Mouse (Mus musculus): ENCODE data around the gene Gm17349. TPM values are rescaled to one million over a fixed set of nuclear protein-coding genes. Genes with fewer than 3 reads are reported as not detected.

The Gm17349 gene
- total and polyA plus RNA-seq, 3 experiments: 0.98 to 2.3 TPM; not detected in 1

- peaks cover 80% of the 10 kb centered on the region for H3K4me1 ChIP-seq (ENCODE audit: insufficient read depth, low read depth, low read length)
- peaks cover 19% of the 10 kb centered on the region for H3K27me3 ChIP-seq (ENCODE audit: insufficient read depth, low read length)
Measured at GRCm38 (mm10) chr15:99662371-99662770, 42.9 kb downstream of the Gm17349 start.

GRCm38 (mm10) chr15:99661121-99661830 lies 44.0 kb downstream of the Gm17349 start:
- ATAC-seq (ENCODE audit: extremely low read depth, insufficient number of reproducible peaks, low FRiP score, poor library complexity, severe bottlenecking): no peak
- peaks cover 2% of the 10 kb centered on the region; the same call in 1 of the 2 replicates for H3K9me3 ChIP-seq (replicated peaks)

More at GRCm38 (mm10) chr15:99662371-99662770, 42.9 kb downstream of the Gm17349 start:
- H3K4me3 ChIP-seq (ENCODE audit: low read depth, low read length): no peak overlapping the region
- H3K36me3 ChIP-seq (replicated peaks): no peaks in the 10 kb centered on the region
- no peak for TF ChIP-seq POLR2AphosphoS5 (IDR thresholded peaks at IDR 0.05; ENCODE audit: insufficient replicate concordance, low read depth, low read length)
- TF ChIP-seq TAL1 (conservative IDR thresholded peaks at IDR 0.05; ENCODE audit: low read depth, low read length): peak; percentile 85
- DNase-seq (ENCODE audit: low spot score) (peak; percentile 61), ATAC-seq (ENCODE audit: extremely low read depth, insufficient number of reproducible peaks, low FRiP score, poor library complexity, severe bottlenecking) (peak; percentile 43)
- peaks cover 5% of the 10 kb centered on the region for H3K9me3 ChIP-seq (replicated peaks)

DNA sequence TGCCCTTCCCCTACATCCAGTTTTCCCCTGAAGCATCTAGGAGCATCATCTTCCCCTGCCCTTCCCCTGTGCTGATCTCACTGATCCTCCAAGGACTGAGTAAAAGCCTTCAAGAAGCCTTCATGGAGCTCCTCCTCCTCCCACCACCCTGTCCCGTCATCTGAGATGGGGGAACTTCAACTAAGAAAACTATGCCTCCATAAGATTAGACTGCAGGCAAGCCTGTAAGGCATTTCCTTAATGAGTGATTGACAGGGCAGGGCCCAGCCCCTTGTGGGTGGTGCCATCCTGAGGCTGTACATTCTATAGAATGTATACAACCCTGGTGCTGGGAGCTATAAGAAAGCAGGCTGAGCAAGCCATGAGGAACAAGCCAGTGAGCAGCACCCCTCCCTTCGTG lies 46.9 kb downstream of the Gm17349 start:
- DNase-seq (ENCODE audit: low spot score) (no peak), ATAC-seq (ENCODE audit: extremely low read depth, insufficient number of reproducible peaks, low FRiP score, poor library complexity, severe bottlenecking) (no peak)
- no peak overlapping the region for H3K4me3 ChIP-seq (ENCODE audit: low read depth, low read length)
- H3K4me1 ChIP-seq (ENCODE audit: insufficient read depth, low read depth, low read length): peaks cover 82% of the 10 kb centered on the region
- H3K36me3 ChIP-seq (replicated peaks): no peaks in the 10 kb centered on the region
- no peak for TF ChIP-seq CTCF (IDR thresholded peaks at IDR 0.05; ENCODE audit: low read depth, low read length)
- no peak for TF ChIP-seq TAL1 (conservative IDR thresholded peaks at IDR 0.05; ENCODE audit: low read depth, low read length)
- TF ChIP-seq GATA2 (IDR thresholded peaks at IDR 0.05; ENCODE audit: borderline replicate concordance, low read depth, low read length): no peak
- no peak for TF ChIP-seq POLR2AphosphoS5 (IDR thresholded peaks at IDR 0.05; ENCODE audit: insufficient replicate concordance, low read depth, low read length)
- no peak for TF ChIP-seq GATA1 (IDR thresholded peaks at IDR 0.05; ENCODE audit: borderline replicate concordance, low read length)
- H3K27me3 ChIP-seq (ENCODE audit: insufficient read depth, low read length): peaks cover 17% of the 10 kb centered on the region; the same call in 1 of the 2 replicates
- H3K9me3 ChIP-seq (replicated peaks): peaks cover 2% of the 10 kb centered on the region; the same call in 1 of the 2 replicates

More at GRCm38 (mm10) chr15:99661121-99661830, 44.0 kb downstream of the Gm17349 start:
- Histone ChIP-seq H3K4me1 (ENCODE audit: insufficient read depth, low read depth, low read length) (peaks cover 78% of the 10 kb centered on the region), H3K36me3 (replicated peaks) (no peaks in the 10 kb centered on the region), H3K4me3 (ENCODE audit: low read depth, low read length) (no peak overlapping the region; the same call in 1 of the 2 replicates), H3K27me3 (ENCODE audit: insufficient read depth, low read length) (peaks cover 10% of the 10 kb centered on the region)
- TF ChIP-seq GATA2 (IDR thresholded peaks at IDR 0.05; ENCODE audit: borderline replicate concordance, low read depth, low read length) (no peak), TAL1 (conservative IDR thresholded peaks at IDR 0.05; ENCODE audit: low read depth, low read length) (no peak), GATA1 (IDR thresholded peaks at IDR 0.05; ENCODE audit: borderline replicate concordance, low read length) (no peak), CTCF (IDR thresholded peaks at IDR 0.05; ENCODE audit: low read depth, low read length) (no peak), POLR2AphosphoS5 (IDR thresholded peaks at IDR 0.05; ENCODE audit: insufficient replicate concordance, low read depth, low read length) (no peak)
- no peak for DNase-seq (ENCODE audit: low spot score)

DNA sequence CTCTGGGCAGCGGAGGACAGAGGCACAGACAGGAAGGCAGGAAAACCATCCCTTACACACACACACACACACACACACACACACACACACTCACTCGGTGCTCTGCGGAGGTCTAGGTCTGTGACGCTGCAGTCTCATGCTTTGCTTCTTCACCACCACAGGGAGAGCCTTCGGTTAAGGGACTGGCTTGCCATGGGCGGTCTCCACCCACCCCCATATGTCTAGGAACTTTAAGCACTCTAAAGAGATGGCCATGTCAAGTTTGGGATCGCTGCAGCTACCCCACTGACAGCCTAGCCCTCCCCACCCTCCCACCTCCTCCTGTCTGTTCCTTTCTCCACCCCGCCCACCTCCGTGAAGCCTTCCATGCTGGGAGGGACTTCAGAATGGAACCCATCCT lies 49.3 kb downstream of the Gm17349 start:
- peaks cover 17% of the 10 kb centered on the region; the same call in 1 of the 2 replicates for H3K27me3 ChIP-seq (ENCODE audit: insufficient read depth, low read length)
- no peak for DNase-seq (ENCODE audit: low spot score)
- TF ChIP-seq TAL1 (conservative IDR thresholded peaks at IDR 0.05; ENCODE audit: low read depth, low read length): no peak
- TF ChIP-seq POLR2AphosphoS5 (IDR thresholded peaks at IDR 0.05; ENCODE audit: insufficient replicate concordance, low read depth, low read length): no peak
- no peak for TF ChIP-seq CTCF (IDR thresholded peaks at IDR 0.05; ENCODE audit: low read depth, low read length)
- no peak for TF ChIP-seq GATA2 (IDR thresholded peaks at IDR 0.05; ENCODE audit: borderline replicate concordance, low read depth, low read length)
- TF ChIP-seq GATA1 (IDR thresholded peaks at IDR 0.05; ENCODE audit: borderline replicate concordance, low read length): no peak

GRCm38 (mm10) chr15:99653876-99654275 lies 51.4 kb downstream of the Gm17349 start:
- H3K4me3 ChIP-seq (ENCODE audit: low read depth, low read length): no peak overlapping the region
- TF ChIP-seq CTCF (IDR thresholded peaks at IDR 0.05; ENCODE audit: low read depth, low read length): no peak
- TF ChIP-seq POLR2AphosphoS5 (IDR thresholded peaks at IDR 0.05; ENCODE audit: insufficient replicate concordance, low read depth, low read length): no peak
- TF ChIP-seq GATA2 (IDR thresholded peaks at IDR 0.05; ENCODE audit: borderline replicate concordance, low read depth, low read length): no peak
- no peak for TF ChIP-seq GATA1 (IDR thresholded peaks at IDR 0.05; ENCODE audit: borderline replicate concordance, low read length)
- TF ChIP-seq TAL1 (conservative IDR thresholded peaks at IDR 0.05; ENCODE audit: low read depth, low read length): no peak
- no peak for DNase-seq (ENCODE audit: low spot score)
- peaks cover 2% of the 10 kb centered on the region; the same call in 1 of the 2 replicates for H3K9me3 ChIP-seq (replicated peaks)
- no peak for ATAC-seq (ENCODE audit: extremely low read depth, insufficient number of reproducible peaks, low FRiP score, poor library complexity, severe bottlenecking)
- H3K36me3 ChIP-seq (replicated peaks): peaks cover 12% of the 10 kb centered on the region
- H3K4me1 ChIP-seq (ENCODE audit: insufficient read depth, low read depth, low read length): peaks cover 83% of the 10 kb centered on the region
- peaks cover 17% of the 10 kb centered on the region; the same call in 1 of the 2 replicates for H3K27me3 ChIP-seq (ENCODE audit: insufficient read depth, low read length)

More for the DNA sequence above, 49.3 kb downstream of the Gm17349 start:
- no peak overlapping the region; the same call in 1 of the 2 replicates for H3K4me3 ChIP-seq (ENCODE audit: low read depth, low read length)
- H3K9me3 ChIP-seq (replicated peaks): peaks cover 2% of the 10 kb centered on the region; the same call in 1 of the 2 replicates
- H3K4me1 ChIP-seq (ENCODE audit: insufficient read depth, low read depth, low read length): peaks cover 75% of the 10 kb centered on the region
- no peak for ATAC-seq (ENCODE audit: extremely low read depth, insufficient number of reproducible peaks, low FRiP score, poor library complexity, severe bottlenecking)
- no peaks in the 10 kb centered on the region for H3K36me3 ChIP-seq (replicated peaks)

DNA sequence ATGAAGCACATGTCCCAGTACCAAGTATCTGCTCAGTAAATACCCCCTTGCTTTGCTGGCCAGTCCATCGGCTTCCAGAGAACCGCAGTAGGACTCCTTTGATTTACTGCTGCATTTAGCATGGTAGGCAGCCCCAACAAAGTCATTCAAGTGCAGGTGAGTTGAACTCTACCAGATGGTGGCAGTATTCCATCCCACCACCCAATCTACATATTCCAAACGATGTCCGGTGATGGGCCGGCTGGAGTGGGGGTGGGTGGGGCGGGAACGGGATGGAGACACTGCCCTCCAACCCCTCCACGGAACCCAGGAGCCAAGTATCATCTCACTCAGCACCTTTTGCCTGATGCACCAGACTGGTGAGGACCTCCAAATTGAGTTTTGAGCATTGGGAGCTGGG lies 52.0 kb downstream of the Gm17349 start:
- no peak overlapping the region for H3K4me3 ChIP-seq (ENCODE audit: low read depth, low read length)
- H3K36me3 ChIP-seq (replicated peaks): peaks cover 16% of the 10 kb centered on the region
- DNase-seq (ENCODE audit: low spot score): no peak
- TF ChIP-seq TAL1 (conservative IDR thresholded peaks at IDR 0.05; ENCODE audit: low read depth, low read length): no peak
- TF ChIP-seq POLR2AphosphoS5 (IDR thresholded peaks at IDR 0.05; ENCODE audit: insufficient replicate concordance, low read depth, low read length): no peak
- TF ChIP-seq CTCF (IDR thresholded peaks at IDR 0.05; ENCODE audit: low read depth, low read length): no peak
- TF ChIP-seq GATA2 (IDR thresholded peaks at IDR 0.05; ENCODE audit: borderline replicate concordance, low read depth, low read length): no peak
- TF ChIP-seq GATA1 (IDR thresholded peaks at IDR 0.05; ENCODE audit: borderline replicate concordance, low read length): no peak
- peaks cover 81% of the 10 kb centered on the region for H3K4me1 ChIP-seq (ENCODE audit: insufficient read depth, low read depth, low read length)
- ATAC-seq (ENCODE audit: extremely low read depth, insufficient number of reproducible peaks, low FRiP score, poor library complexity, severe bottlenecking): no peak
- H3K27me3 ChIP-seq (ENCODE audit: insufficient read depth, low read length): peaks cover 17% of the 10 kb centered on the region; the same call in 1 of the 2 replicates
- H3K9me3 ChIP-seq (replicated peaks): no peaks in the 10 kb centered on the region

Other genes with a start within 250 kb of the Gm17349 start
- gene Nckap5l, start 247.7 kb downstream of the Gm17349 start, total RNA-seq (2014; fragmentation: Nextera tagmentation): 16.1 and 18.7 TPM in 2 replicates
- 0.58 and 0.60 TPM in 2 replicates for gene Nckap5l, start 247.7 kb downstream of the Gm17349 start, total RNA-seq (2017)
- gene Nckap5l, start 247.7 kb downstream of the Gm17349 start, polyA plus RNA-seq (2012): 15.2 and 17.2 TPM in 2 replicates
- 10.3 and 13.2 TPM in 2 replicates for gene Bcdin3d, start 230.8 kb downstream of the Gm17349 start, total RNA-seq (2014; fragmentation: Nextera tagmentation)
- 8.6 and 10.8 TPM in 2 replicates for gene Bcdin3d, start 230.8 kb downstream of the Gm17349 start, total RNA-seq (2017)
- 10.0 and 10.5 TPM in 2 replicates for gene Bcdin3d, start 230.8 kb downstream of the Gm17349 start, polyA plus RNA-seq (2012)
- gene Faim2, start 177.3 kb downstream of the Gm17349 start, total RNA-seq (2014; fragmentation: Nextera tagmentation): not detected in 2 replicates
- 0.06 and 0.33 TPM in 2 replicates for gene Faim2, start 177.3 kb downstream of the Gm17349 start, total RNA-seq (2017)
- gene Faim2, start 177.3 kb downstream of the Gm17349 start, polyA plus RNA-seq (2012): not detected in 2 replicates
- not detected in 2 replicates for gene Aqp2, start 126.4 kb downstream of the Gm17349 start, total RNA-seq (2014; fragmentation: Nextera tagmentation)
- 0.11 TPM in 1 of 2 replicates, not detected in the other for gene Aqp2, start 126.4 kb downstream of the Gm17349 start, total RNA-seq (2017)
- gene Aqp2, start 126.4 kb downstream of the Gm17349 start, polyA plus RNA-seq (2012): not detected in 2 replicates
- gene Aqp5, start 114.7 kb downstream of the Gm17349 start, total RNA-seq (2014; fragmentation: Nextera tagmentation): not detected in 2 replicates
- 0.44 TPM in 1 of 2 replicates, not detected in the other for gene Aqp5, start 114.7 kb downstream of the Gm17349 start, total RNA-seq (2017)
- not detected in 2 replicates for gene Aqp5, start 114.7 kb downstream of the Gm17349 start, polyA plus RNA-seq (2012)
- gene Aqp6, start 104.1 kb downstream of the Gm17349 start, total RNA-seq (2014; fragmentation: Nextera tagmentation): not detected in 2 replicates
- 0.12 TPM in 1 of 2 replicates, not detected in the other for gene Aqp6, start 104.1 kb downstream of the Gm17349 start, total RNA-seq (2017)
- not detected in 2 replicates for gene Aqp6, start 104.1 kb downstream of the Gm17349 start, polyA plus RNA-seq (2012)
- gene Racgap1, start 53.8 kb downstream of the Gm17349 start, total RNA-seq (2014; fragmentation: Nextera tagmentation): 132 and 189 TPM in 2 replicates
- gene Racgap1, start 53.8 kb downstream of the Gm17349 start, total RNA-seq (2017): 71.7 and 81.3 TPM in 2 replicates
- 21.4 and 35.6 TPM in 2 replicates for gene Racgap1, start 53.8 kb downstream of the Gm17349 start, polyA plus RNA-seq (2012)
- gene Asic1, start 35.1 kb downstream of the Gm17349 start, total RNA-seq (2014; fragmentation: Nextera tagmentation): not detected in 2 replicates
- 0.22 and 0.41 TPM in 2 replicates for gene Asic1, start 35.1 kb downstream of the Gm17349 start, total RNA-seq (2017)
- gene Asic1, start 35.1 kb downstream of the Gm17349 start, polyA plus RNA-seq (2012): not detected in 2 replicates
- 43.3 and 50.9 TPM in 2 replicates for gene Smarcd1, start 3.4 kb downstream of the Gm17349 start, total RNA-seq (2014; fragmentation: Nextera tagmentation)
- 11.4 and 12.0 TPM in 2 replicates for gene Smarcd1, start 3.4 kb downstream of the Gm17349 start, total RNA-seq (2017)
- 45.3 and 69.1 TPM in 2 replicates for gene Smarcd1, start 3.4 kb downstream of the Gm17349 start, polyA plus RNA-seq (2012)
- gene Gpd1, start 12.0 kb upstream of the Gm17349 start, total RNA-seq (2014; fragmentation: Nextera tagmentation): not detected in 2 replicates
- gene Gpd1, start 12.0 kb upstream of the Gm17349 start, total RNA-seq (2017): 0.06 TPM in 1 of 2 replicates, not detected in the other
- gene Gpd1, start 12.0 kb upstream of the Gm17349 start, polyA plus RNA-seq (2012): not detected in 2 replicates
- gene Cox14, start 20.1 kb upstream of the Gm17349 start, total RNA-seq (2014; fragmentation: Nextera tagmentation): 40.8 and 46.1 TPM in 2 replicates
- 44.1 and 48.8 TPM in 2 replicates for gene Cox14, start 20.1 kb upstream of the Gm17349 start, total RNA-seq (2017)
- gene Cox14, start 20.1 kb upstream of the Gm17349 start, polyA plus RNA-seq (2012): 108 and 115 TPM in 2 replicates
- gene Cers5, start 67.4 kb upstream of the Gm17349 start, total RNA-seq (2014; fragmentation: Nextera tagmentation): 0.45 and 0.68 TPM in 2 replicates
- gene Cers5, start 67.4 kb upstream of the Gm17349 start, total RNA-seq (2017): 4.9 and 6.1 TPM in 2 replicates
- 0.69 and 0.77 TPM in 2 replicates for gene Cers5, start 67.4 kb upstream of the Gm17349 start, polyA plus RNA-seq (2012)
- gene Lima1, start 170.0 kb upstream of the Gm17349 start, total RNA-seq (2014; fragmentation: Nextera tagmentation): not detected in 2 replicates
- gene Lima1, start 170.0 kb upstream of the Gm17349 start, total RNA-seq (2017): 0.06 and 0.87 TPM in 2 replicates
- 0.01 TPM in 1 of 2 replicates, not detected in the other for gene Lima1, start 170.0 kb upstream of the Gm17349 start, polyA plus RNA-seq (2012)